Mouse (Mus musculus) spleen, adult 2 months (tissue): ENCODE data around the gene Dpp10.

Source experiments
- CTCF ChIP-seq: fragments of 200-500 bp; IDR thresholded peaks from 2 replicates; pipeline ENCODE4 v1.5.1; 2011; ENCODE audit warnings: mild to moderate bottlenecking, inconsistent platforms; ENCODE audit not compliant: insufficient read depth, insufficient read length, insufficient replicate concordance; ENCODE audit errors: extremely low read depth
- POLR2A ChIP-seq: fragments of 200-500 bp; IDR thresholded peaks from 2 replicates; pipeline ENCODE4 v1.6.1; 2011; ENCODE audit warnings: low read depth, low read length, inconsistent platforms

- TF ChIP-seq CTCF (no peak), POLR2A (no peak)
Measured at GRCm38 (mm10) chr1:123928003-123928370, 117.4 kb downstream of the Dpp10 start.
